Mouse (Mus musculus) embryonic fibroblast, embryonic 13.5 days (primary cell): Measurements from ENCODE around the gene Tpk1.

Source experiments
- CTCF ChIP-seq: IDR thresholded peaks from 2 replicates; pipeline ENCODE4 v1.5.1; 2011; ENCODE audit warnings: mild to moderate bottlenecking, control low read depth, low read length, moderate library complexity, borderline replicate concordance; ENCODE audit not compliant: insufficient read depth
- POLR2A ChIP-seq: IDR thresholded peaks from 2 replicates; pipeline ENCODE4 v1.6.1; 2011; ENCODE audit warnings: low read depth, mild to moderate bottlenecking, control low read depth, low read length, moderate library complexity

GRCm38 (mm10) chr6:43678689-43679212, 12.7 kb upstream of the Tpk1 start:
- no peak for TF ChIP-seq CTCF
- TF ChIP-seq POLR2A, result no peak
